Mouse (Mus musculus): ENCODE data around the gene Plcxd1. TPM values are rescaled to one million over a fixed set of nuclear protein-coding genes. Genes with fewer than 3 reads are reported as not detected.
"Not testable (repeated sequence)": the region's sequence is repeated elsewhere in the genome, so short reads cannot be mapped to it uniquely, and the experiment has no call there.

The Plcxd1 gene
- total RNA-seq, 1 experiment from 2014 or later = 0.15 TPM

DNA sequence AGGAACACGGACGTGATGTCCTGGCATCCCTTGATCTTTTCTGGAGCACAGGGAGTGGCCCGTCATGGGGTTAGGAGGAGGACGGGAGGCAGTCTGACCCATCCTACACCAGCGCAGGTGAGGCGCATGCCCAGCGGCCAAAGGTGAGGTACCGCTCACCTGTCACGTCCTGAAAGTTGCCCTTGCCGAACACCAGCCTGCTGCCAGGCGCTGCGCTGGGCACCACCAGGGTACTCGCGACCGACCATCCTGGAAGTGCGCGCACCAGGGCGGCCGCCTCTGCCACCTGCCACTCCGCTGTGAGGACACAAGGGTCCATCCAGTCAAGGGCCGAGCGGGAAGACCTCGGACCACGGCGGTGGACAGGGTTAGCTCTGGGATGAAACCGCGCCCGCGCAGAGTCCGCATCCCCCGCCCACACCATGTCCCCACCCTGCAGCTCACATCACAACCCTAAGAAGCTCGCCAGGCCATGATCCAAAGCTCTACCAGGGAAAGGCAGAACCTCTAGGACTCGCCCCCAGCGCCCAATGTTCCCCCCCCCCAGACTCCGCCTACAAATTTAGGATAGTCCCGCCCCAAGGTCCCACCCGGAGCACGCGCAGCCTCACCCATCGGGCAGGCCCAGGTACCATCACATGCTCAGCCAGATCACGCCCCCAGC lies 7.3 kb downstream of the Plcxd1 start:
- DNase-seq = no peak

DNA sequence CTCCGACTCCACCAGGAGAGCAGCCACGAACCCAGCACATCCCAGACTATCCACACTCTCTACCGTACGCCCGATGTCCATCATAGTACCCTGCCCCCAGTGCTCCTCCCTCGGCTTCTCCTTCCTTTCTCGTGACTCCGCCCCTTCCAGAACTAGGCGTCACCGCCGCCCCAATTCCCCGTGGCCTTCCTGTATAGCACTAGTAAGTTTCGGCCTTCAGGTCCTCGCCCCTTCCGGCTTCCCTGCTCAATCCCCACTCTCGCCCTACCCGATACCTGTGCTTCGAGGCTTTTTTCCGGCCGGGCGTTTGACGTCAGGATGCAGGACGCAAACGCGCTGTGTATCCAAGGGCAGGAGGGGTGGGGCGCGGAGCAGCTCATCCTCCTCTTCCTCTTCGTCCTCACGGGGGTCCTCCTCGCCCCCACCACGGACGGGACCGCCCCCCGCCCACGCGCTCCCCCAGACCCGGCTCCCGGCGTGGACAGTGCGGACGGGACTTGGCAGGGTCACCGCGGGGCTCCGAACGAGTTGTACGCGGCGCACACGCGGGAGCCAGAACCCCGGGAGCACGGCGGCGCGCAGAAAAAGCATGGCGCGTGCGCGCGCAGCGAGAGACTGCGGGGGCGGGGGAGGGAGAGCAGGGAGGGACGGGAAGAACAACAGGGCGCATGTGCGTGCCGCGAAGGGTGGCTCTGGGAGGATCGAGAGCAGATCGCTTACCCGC lies 8.0 kb downstream of the Plcxd1 start, which contains the start of gene Gtpbp6:
Gtpbp6 (minus strand) TSS at position 617 of the 724 bp plus-strand sequence.
- DNase-seq = peak; percentile 95

DNA sequence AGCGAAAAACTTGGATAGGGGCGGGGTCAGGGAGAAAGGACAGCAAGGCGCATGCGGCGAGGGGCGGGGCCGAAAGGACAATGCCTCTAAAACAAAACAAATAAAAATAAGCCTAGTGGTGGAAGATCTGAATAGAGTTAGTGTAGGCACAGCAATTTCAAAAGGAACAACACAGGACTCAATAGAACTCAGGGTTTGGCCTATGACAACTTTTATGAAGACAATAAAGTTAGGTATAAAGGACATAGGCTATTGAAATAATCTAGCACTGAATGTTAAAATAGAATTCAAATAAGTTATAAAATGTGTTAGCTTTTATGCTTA lies 8.5 kb downstream of the Plcxd1 start:
- no peak for DNase-seq

- peak; percentile 92 for DNase-seq
Measured at GRCm38 (mm10) chr5:110109991-110110441, 10.2 kb downstream of the Plcxd1 start, which contains the start of gene Zfp605. Zfp605 (plus strand) TSS chr5:110110092.

DNA sequence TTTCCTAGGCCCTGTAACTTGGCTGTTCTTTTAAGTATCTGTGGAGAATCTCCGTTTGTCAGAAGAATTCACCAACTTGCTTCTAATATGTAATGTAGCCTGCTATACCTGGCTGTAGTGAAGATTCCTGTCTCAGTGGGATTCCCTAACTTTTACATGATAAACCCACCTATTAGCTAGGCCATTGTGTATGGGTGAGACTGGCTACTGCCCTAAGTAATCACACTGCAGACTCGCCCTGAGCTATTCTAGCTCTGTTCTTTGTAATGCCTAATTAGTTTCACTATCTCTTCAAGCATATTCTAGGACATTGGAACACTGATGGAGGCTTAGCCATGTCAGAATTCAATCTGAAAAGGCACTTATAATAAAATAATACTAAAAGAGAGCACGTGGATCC lies 22.6 kb downstream of the Plcxd1 start:
- not testable (repeated sequence) for DNase-seq

DNA sequence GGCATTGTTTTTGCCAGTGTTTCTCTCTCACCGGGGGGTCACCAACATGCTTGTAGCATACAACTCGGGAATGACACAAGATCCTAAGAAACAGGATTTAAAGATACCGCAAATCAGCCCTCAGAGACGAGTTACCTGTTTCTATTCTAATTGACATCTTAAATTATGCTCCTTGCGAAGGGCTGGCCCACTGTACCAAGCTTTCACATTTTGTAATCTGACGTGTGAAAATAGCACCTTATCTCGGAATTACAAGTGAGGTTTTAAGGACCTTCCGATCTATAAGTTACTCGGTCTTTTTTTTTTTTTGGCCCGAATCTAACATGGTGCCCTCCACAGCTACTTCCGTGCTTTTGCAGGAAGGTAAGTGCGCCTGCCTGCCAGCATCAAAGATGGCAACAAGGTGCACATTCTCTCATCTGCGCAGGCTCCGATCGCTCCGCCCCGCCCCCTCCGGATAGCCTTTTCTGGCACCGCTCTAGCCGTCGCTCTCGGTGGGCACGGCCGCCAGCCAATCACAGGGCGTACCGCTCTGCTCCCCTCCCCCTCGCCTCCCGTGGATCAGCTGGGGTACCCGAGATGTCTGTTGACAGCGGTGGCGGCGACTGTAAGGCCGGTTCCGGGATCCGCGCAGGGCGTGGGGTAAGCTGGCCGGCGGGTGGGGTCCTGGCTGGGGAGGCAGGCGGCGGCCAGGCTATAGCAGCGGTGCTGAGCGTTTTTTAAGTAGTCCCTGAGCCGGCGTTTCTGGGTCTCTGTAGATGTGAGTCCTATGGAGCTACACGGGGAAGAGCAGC lies 35.7 kb downstream of the Plcxd1 start, which contains the start of gene Chfr:
Chfr (plus strand) TSS at position 550 of the 794 bp plus-strand sequence.
- peak; percentile 99 for DNase-seq

DNA sequence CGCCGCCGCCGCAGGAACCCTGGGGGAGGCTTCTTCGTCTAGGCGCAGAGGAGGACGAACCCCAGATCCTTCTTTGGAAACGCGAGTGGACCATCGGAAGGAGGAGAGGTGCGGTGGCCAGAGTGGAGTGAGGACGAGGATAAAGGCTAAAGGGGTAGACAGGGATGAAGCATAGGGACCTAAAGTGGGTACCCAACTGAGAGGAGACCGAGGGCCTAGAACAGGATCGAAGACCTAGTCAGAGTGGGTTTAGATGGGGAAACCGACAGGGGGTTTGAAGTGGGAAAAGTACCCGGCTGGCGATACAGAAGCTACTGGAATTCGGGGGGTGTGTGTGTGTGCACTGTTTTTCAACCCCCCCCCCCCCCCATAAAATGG lies 36.3 kb downstream of the Plcxd1 start:
- no peak for DNase-seq

GRCm38 (mm10) chr5:110137816-110138215 lies 38.0 kb downstream of the Plcxd1 start:
- no peak for DNase-seq

DNA sequence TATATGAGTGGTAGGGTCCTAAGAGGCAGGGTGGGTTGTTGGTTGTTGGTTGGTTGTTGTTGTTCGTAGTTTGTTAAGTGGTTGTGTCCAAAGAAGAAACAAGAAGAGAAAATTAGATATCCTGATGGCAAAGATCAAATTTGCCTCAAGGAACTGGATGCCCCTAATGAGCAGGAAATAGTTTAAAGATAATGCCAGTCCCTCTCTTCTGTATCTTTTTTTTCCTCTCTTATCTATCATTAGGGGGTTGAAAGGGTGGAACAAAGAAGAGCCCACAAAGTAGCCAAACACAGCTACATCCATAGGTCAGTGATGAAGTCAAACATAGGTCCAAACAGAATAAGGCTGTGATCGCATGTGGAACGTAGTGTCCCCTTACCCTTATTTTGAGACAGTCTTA lies 39.6 kb downstream of the Plcxd1 start:
- DNase-seq = no peak

- DNase-seq = no peak
Measured at GRCm38 (mm10) chr5:110140424-110140823, 40.7 kb downstream of the Plcxd1 start.

GRCm38 (mm10) chr5:110142309-110142708 lies 42.5 kb downstream of the Plcxd1 start:
- peak; percentile 20 for DNase-seq

DNA sequence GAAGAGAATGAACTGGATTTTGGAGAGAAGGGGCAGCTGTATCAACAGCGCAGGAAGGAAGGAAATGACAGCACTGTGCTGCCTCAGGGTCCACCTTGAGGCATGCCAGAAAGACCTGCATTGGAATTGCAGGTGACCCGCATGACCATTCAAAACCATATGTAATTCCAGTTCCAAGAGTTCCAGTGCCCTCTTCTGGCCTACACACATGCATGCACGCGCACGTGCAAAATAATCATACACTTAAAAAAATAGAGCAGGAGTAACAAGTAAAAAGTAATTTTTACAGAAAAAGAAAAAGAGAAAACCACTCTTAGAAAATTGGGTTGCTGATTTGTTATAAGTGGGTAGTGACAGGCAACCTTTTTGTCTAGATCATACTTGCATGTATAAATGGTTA lies 43.2 kb downstream of the Plcxd1 start:
- DNase-seq = no peak

Other genes starting within 250 kb of the Plcxd1 start
- 11.1 and 11.7 TPM in 2 replicates for gene Gm15446, start 176.6 kb upstream of the Plcxd1 start, total RNA-seq (2021)
- 29.3 and 30.2 TPM in 2 replicates for gene Zfp932, start 103.4 kb upstream of the Plcxd1 start, total RNA-seq (2021)
- 7.5 and 7.7 TPM in 2 replicates for gene Gm17655, start 27.5 kb upstream of the Plcxd1 start, total RNA-seq (2021)
- 0.33 and 0.52 TPM in 2 replicates for gene Gm35315, start 5.5 kb upstream of the Plcxd1 start, total RNA-seq (2021)
- gene Gtpbp6, start 8.2 kb downstream of the Plcxd1 start, total RNA-seq (2021) = 72.3 and 75.1 TPM in 2 replicates
- gene Zfp605, start 10.1 kb downstream of the Plcxd1 start, total RNA-seq (2021) = 5.7 and 7.1 TPM in 2 replicates
- gene Chfr, start 35.9 kb downstream of the Plcxd1 start, total RNA-seq (2021) = 43.0 and 44.0 TPM in 2 replicates
- 33.8 and 40.1 TPM in 2 replicates for gene Golga3, start 76.7 kb downstream of the Plcxd1 start, total RNA-seq (2021)
- gene Ankle2, start 131.0 kb downstream of the Plcxd1 start, total RNA-seq (2021) = 38.7 and 52.6 TPM in 2 replicates
- 44.7 and 49.8 TPM in 2 replicates for gene Pgam5, start 169.9 kb downstream of the Plcxd1 start, total RNA-seq (2021)
- 9.4 and 10.7 TPM in 2 replicates for gene Pxmp2, start 186.2 kb downstream of the Plcxd1 start, total RNA-seq (2021)
- gene Pole, start 186.3 kb downstream of the Plcxd1 start, total RNA-seq (2021) = 6.2 and 8.0 TPM in 2 replicates
- gene P2rx2, start 243.2 kb downstream of the Plcxd1 start, total RNA-seq (2021) = 0.55 TPM in 1 of 2 replicates, not detected in the other
- not detected in 2 replicates for gene Lrcol1, start 244.8 kb downstream of the Plcxd1 start, total RNA-seq (2021)